Mouse (Mus musculus) MEL (cell line): ENCODE measurements at regions not wholly inside any gene's neighbourhood (a gene's known extent, or its start where the extent isn't known, plus 50 kb on each side); places are given as distances from the start of the nearest gene placed in this dataset.

Experiments used
- CTCF ChIP-seq, 3 experiments: IDR thresholded peaks in 2 of 3; conservative IDR thresholded peaks in 1 of 3; 2 replicates each; pipeline ENCODE4 v1.5.1; 2011 to 2012; ENCODE audit warnings: low read length in 3 of 3, low read depth in 2 of 3, mild to moderate bottlenecking in 2 of 3, improper control_type of control experiment in 1 of 3, inconsistent platforms in 1 of 3, mixed read lengths in 1 of 3, moderate library complexity in 1 of 3; ENCODE audit not compliant: control insufficient read depth in 1 of 3, insufficient read depth in 1 of 3, poor library complexity in 1 of 3, severe bottlenecking in 1 of 3
- UBTF ChIP-seq: IDR thresholded peaks from 2 replicates; pipeline ENCODE4 v1.6.1; 2012; ENCODE audit warnings: low read depth, mild to moderate bottlenecking, inconsistent platforms, low read length, improper control_type of control experiment, moderate library complexity, borderline replicate concordance; ENCODE audit not compliant: insufficient read depth
- ZC3H11A ChIP-seq: IDR thresholded peaks from 2 replicates; pipeline ENCODE4 v1.6.1; 2012; ENCODE audit warnings: low read depth, mild to moderate bottlenecking, inconsistent platforms, low read length, improper control_type of control experiment

DNA sequence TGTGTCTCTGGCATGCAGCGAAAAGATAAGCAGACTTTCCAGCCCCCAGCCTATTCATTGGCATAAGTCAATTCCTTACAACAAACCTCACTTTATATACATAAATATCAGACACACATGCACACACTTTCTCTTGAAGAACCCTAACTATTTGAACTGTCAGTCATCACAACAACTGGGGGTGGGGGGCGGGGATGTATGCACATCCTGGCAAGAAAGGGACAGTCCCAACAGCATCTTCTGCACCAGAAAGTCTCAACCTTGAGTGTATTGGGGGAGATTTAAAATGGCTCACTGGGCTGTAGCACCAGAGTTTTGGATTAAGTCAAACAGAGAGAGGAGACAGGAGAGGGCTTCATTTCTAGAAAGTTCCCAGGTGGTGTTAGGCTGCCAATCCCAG, 50.4 kb upstream of the Rps6ka3 start:
- no peak for TF ChIP-seq CTCF (IDR thresholded peaks at IDR 0.05 in 2 of 3, conservative IDR thresholded peaks at IDR 0.05 in 1 of 3; ENCODE audit: control insufficient read depth in 1 of 3, insufficient read depth in 1 of 3, low read depth in 2 of 3, low read length in 3 of 3, poor library complexity in 1 of 3, severe bottlenecking in 1 of 3)
- TF ChIP-seq ZC3H11A, result no peak
- TF ChIP-seq UBTF, result no peak
